Mouse (Mus musculus): ENCODE measurements around the gene Chrne. TPM values are rescaled to one million over a fixed set of nuclear protein-coding genes. Genes with fewer than 3 reads are reported as not detected.

Gene Chrne
- polyA plus RNA-seq, 1 experiment from 2014 or later = not detected

DNA sequence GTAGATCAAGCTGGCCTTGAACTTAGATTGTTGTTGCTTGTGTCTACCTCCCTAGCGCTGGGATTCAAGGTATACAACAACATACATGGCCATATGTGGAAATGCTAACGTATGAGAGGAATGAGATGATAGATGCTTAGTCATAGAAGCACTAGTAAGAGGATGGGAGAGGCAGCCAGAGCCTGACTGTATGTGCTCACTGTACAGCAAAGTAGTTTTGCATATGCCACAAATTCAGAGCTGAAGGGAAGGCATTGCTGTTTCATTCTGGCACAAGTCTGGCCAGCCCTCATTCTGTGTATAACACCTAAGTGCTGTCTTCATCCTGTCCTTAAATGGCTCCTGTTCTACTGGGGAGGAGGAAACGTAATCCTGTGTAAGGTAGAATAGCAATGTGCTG lies 32.8 kb downstream of the Chrne start:
- Histone ChIP-seq H3K4me3 (ENCODE audit: low read depth, low read length) (no peak overlapping the region), H3K4me1 (replicated peaks; ENCODE audit: control insufficient read depth, insufficient read depth, low read length) (0 out of 2 replicates have a peak, but pooled peaks cover 5% of the 10 kb centered on the region), H3K27me3 (replicated peaks; ENCODE audit: control insufficient read depth, insufficient read depth, low read length) (no peaks in the 10 kb centered on the region), H3K4me2 (no peak overlapping the region), H3K27ac (ENCODE audit: low read depth, low read length) (no peak overlapping the region), H3K9me3 (ENCODE audit: control insufficient read depth, low read length) (no peaks in the 10 kb centered on the region), H3K36me3 (ENCODE audit: control insufficient read depth, insufficient read depth, low read length) (no peaks in the 10 kb centered on the region), H3K9ac (ENCODE audit: low read depth, low read length) (no peak overlapping the region)
- ATAC-seq (replicated peaks; ENCODE audit: low FRiP score) (no peak), DNase-seq (ENCODE audit: low spot score) (no peak)
- 75% methylated on average over 3 of the region's 3 CpGs for WGBS

DNA sequence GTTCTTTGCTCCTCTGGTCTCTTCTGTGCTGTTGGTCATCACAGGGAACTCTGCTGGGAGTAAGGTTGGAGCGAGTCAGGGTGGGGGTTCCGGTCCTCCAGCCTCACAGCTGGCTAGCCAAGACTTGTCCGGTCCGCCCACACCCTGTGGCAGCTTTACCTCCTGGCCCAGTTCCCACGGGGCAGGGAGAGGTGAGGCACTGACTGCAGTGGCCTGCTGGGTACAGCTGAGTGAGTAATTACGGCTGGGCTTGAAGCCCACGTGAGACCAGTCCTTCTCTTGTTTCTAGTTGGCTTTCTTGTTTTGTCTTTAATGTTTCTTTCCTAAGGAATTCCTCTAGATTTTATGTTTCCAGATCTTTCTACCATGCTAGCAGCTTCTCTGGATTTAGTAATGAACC lies 33.6 kb downstream of the Chrne start:
- no peak overlapping the region for H3K9ac ChIP-seq (ENCODE audit: low read depth, low read length)
- H3K27ac ChIP-seq (ENCODE audit: low read depth, low read length) = no peak overlapping the region
- no peak for ATAC-seq (replicated peaks; ENCODE audit: low FRiP score)
- DNase-seq (ENCODE audit: low spot score) = no peak
- no peaks in the 10 kb centered on the region for H3K36me3 ChIP-seq (ENCODE audit: control insufficient read depth, insufficient read depth, low read length)
- H3K4me1 ChIP-seq (replicated peaks; ENCODE audit: control insufficient read depth, insufficient read depth, low read length) = peaks cover 5% of the 10 kb centered on the region; the same call in 1 of the 2 replicates
- no peaks in the 10 kb centered on the region for H3K27me3 ChIP-seq (replicated peaks; ENCODE audit: control insufficient read depth, insufficient read depth, low read length)
- 82% methylated on average over 7 of the region's 7 CpGs for WGBS
- no peaks in the 10 kb centered on the region for H3K9me3 ChIP-seq (ENCODE audit: control insufficient read depth, low read length)
- no peak overlapping the region for H3K4me3 ChIP-seq (ENCODE audit: low read depth, low read length)
- no peak overlapping the region for H3K4me2 ChIP-seq

DNA sequence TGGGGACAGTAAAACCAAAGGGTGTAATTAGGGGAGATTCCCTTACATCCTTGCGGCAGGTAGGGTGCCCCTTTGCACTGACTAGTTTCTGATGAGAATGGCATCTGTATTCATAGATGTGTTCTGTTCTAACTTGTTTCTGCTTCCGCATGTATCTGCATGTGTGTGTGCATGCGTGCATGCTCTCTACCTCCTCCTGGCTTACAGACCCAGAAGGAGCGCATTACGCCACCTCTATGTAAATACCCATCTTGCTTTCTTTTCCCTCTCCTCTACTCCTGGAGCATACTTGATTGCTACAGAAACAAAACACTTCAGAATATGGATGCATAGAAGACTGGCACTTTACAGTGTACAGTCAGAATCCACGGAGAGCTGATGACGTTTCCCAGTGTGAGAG lies 35.2 kb downstream of the Chrne start:
- H3K27ac ChIP-seq (ENCODE audit: low read depth, low read length) = no peak overlapping the region
- peaks cover 19% of the 10 kb centered on the region for H3K4me1 ChIP-seq (replicated peaks; ENCODE audit: control insufficient read depth, insufficient read depth, low read length)
- ATAC-seq (replicated peaks; ENCODE audit: low FRiP score) (no peak), DNase-seq (ENCODE audit: low spot score) (no peak)
- H3K4me3 ChIP-seq (ENCODE audit: low read depth, low read length) = no peak overlapping the region
- H3K4me2 ChIP-seq = no peak overlapping the region
- H3K9ac ChIP-seq (ENCODE audit: low read depth, low read length) = no peak overlapping the region
- 92% methylated on average over 7 of the region's 7 CpGs for WGBS
- 0 out of 2 replicates have a peak, but pooled peaks cover 2% of the 10 kb centered on the region for H3K36me3 ChIP-seq (ENCODE audit: control insufficient read depth, insufficient read depth, low read length)
- H3K9me3 ChIP-seq (ENCODE audit: control insufficient read depth, low read length) = no peaks in the 10 kb centered on the region
- H3K27me3 ChIP-seq (replicated peaks; ENCODE audit: control insufficient read depth, insufficient read depth, low read length) = no peaks in the 10 kb centered on the region

DNA sequence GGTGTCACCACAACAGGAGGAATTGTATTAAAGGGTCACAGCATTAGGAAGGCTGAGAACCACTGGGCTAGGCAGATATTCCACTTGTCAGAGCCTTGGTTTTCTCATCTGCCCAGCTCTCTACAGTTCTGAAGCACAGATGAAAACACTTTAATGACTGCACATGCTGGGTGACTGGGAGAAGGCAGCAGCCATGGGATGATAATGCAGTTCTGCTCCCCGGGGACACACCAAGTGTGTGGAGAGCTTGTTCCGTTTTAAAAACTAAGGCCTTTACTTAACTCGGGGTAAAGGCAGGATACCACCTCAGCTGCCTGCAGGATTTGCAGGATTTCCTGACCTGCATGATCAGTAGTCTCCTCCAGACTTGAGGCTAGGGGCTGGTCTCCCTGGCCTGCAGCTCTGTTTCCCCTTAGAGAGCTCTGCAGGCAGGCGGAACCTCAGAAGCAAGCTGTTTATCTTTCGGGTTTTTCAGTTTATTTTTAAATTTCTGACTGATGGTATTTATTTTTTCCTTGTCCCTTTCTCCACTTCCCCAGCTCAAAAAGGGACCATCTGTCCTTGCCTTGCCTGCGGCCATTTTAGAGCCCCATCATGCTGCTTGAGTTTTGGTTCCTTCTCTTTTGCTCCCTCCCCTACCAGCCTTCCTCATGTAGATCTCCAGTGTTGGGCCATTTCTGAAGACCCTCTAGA lies 35.8 kb downstream of the Chrne start:
- ATAC-seq (replicated peaks; ENCODE audit: low FRiP score) = no peak
- H3K36me3 ChIP-seq (ENCODE audit: control insufficient read depth, insufficient read depth, low read length) = 0 out of 2 replicates have a peak, but pooled peaks cover 2% of the 10 kb centered on the region
- 50% methylated on average over 6 of the region's 6 CpGs for WGBS
- H3K4me1 ChIP-seq (replicated peaks; ENCODE audit: control insufficient read depth, insufficient read depth, low read length) = peaks cover 19% of the 10 kb centered on the region
- no peak overlapping the region for H3K4me2 ChIP-seq
- H3K4me3 ChIP-seq (ENCODE audit: low read depth, low read length) = no peak overlapping the region
- no peak overlapping the region for H3K9ac ChIP-seq (ENCODE audit: low read depth, low read length)
- no peaks in the 10 kb centered on the region for H3K27me3 ChIP-seq (replicated peaks; ENCODE audit: control insufficient read depth, insufficient read depth, low read length)
- no peaks in the 10 kb centered on the region for H3K9me3 ChIP-seq (ENCODE audit: control insufficient read depth, low read length)
- DNase-seq (ENCODE audit: low spot score) = no peak
- H3K27ac ChIP-seq (ENCODE audit: low read depth, low read length) = peak overlapping the region; percentile 0; the same call in 1 of the 2 replicates

DNA sequence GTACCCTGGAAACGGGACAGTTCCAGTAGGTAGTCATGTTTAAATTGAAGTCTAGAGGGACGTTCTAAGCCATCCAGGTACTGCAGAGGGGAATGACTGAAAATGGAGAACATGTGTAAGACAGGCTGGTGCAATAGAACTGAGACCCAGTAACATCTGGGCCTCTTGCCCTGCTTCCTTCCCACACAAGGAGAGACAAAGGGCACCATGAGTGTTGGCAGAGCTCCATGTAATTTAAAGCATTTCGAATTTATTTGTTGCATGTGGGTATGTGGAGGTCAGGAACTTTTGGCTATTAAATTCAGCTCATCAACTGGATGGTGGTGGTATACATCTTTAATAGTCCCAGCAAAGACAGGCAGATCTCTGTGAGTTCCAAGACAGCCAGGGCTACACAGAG lies 36.8 kb downstream of the Chrne start:
- peaks cover 19% of the 10 kb centered on the region for H3K4me1 ChIP-seq (replicated peaks; ENCODE audit: control insufficient read depth, insufficient read depth, low read length)
- 71% methylated on average over 3 of the region's 3 CpGs for WGBS
- H3K4me3 ChIP-seq (ENCODE audit: low read depth, low read length) = no peak overlapping the region
- no peak overlapping the region for H3K9ac ChIP-seq (ENCODE audit: low read depth, low read length)
- H3K27ac ChIP-seq (ENCODE audit: low read depth, low read length) = no peak overlapping the region
- no peaks in the 10 kb centered on the region for H3K27me3 ChIP-seq (replicated peaks; ENCODE audit: control insufficient read depth, insufficient read depth, low read length)
- ATAC-seq (replicated peaks; ENCODE audit: low FRiP score) = no peak
- H3K36me3 ChIP-seq (ENCODE audit: control insufficient read depth, insufficient read depth, low read length) = 0 out of 2 replicates have a peak, but pooled peaks cover 2% of the 10 kb centered on the region
- H3K9me3 ChIP-seq (ENCODE audit: control insufficient read depth, low read length) = no peaks in the 10 kb centered on the region
- no peak overlapping the region for H3K4me2 ChIP-seq
- no peak for DNase-seq (ENCODE audit: low spot score)

DNA sequence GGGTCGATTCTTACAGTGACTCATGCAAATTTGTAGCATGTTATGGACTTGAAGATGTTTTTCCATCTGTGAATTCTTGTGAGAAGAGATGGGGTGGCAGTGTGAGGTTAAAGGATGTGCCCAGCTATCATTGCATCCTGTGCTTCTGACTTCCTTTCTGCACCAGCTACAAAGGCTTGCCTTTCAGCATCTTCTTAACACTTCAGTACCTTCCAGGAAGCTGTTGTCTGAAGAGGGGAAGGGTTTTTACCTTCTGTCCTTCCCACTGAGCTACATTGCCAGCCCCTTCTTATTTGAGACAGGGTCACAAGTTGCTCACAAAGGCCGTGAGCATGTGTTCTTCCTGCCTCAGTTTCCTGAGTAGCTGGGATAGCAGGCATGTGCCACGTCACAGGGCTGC lies 38.1 kb downstream of the Chrne start:
- H3K4me3 ChIP-seq (ENCODE audit: low read depth, low read length) = no peak overlapping the region
- 0 out of 2 replicates have a peak, but pooled peaks cover 2% of the 10 kb centered on the region for H3K36me3 ChIP-seq (ENCODE audit: control insufficient read depth, insufficient read depth, low read length)
- no peaks in the 10 kb centered on the region for H3K9me3 ChIP-seq (ENCODE audit: control insufficient read depth, low read length)
- H3K27me3 ChIP-seq (replicated peaks; ENCODE audit: control insufficient read depth, insufficient read depth, low read length) = no peaks in the 10 kb centered on the region
- H3K27ac ChIP-seq (ENCODE audit: low read depth, low read length) = no peak overlapping the region
- DNase-seq (ENCODE audit: low spot score) (no peak), ATAC-seq (replicated peaks; ENCODE audit: low FRiP score) (no peak)
- no peak overlapping the region for H3K9ac ChIP-seq (ENCODE audit: low read depth, low read length)
- H3K4me2 ChIP-seq = no peak overlapping the region
- peaks cover 19% of the 10 kb centered on the region for H3K4me1 ChIP-seq (replicated peaks; ENCODE audit: control insufficient read depth, insufficient read depth, low read length)
- WGBS = 76% methylated on average over 3 of the region's 3 CpGs

DNA sequence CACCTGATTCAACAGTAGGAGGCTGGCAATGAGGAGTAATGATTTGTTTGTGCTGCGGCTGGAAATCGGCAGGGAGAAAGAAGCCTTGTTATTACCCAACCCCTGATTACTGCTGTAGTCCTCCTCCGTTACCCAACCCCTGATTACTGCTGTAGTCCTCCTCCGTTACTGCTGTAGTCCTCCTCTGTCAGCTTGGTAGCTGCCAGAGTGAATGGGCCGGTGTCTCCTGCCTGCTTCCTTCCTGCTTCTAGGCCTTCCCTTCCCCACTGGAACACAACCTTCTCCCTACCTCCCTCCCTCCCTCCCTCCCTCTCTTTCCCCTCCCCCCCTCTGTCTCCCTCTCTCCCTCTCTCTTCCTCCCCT lies 38.7 kb downstream of the Chrne start:
- Histone ChIP-seq H3K9me3 (ENCODE audit: control insufficient read depth, low read length) (no peaks in the 10 kb centered on the region), H3K4me1 (replicated peaks; ENCODE audit: control insufficient read depth, insufficient read depth, low read length) (peaks cover 19% of the 10 kb centered on the region), H3K27ac (ENCODE audit: low read depth, low read length) (0 out of 2 replicates have a peak overlapping the region, but pooled peaks have one; percentile 26), H3K9ac (ENCODE audit: low read depth, low read length) (no peak overlapping the region), H3K4me2 (no peak overlapping the region), H3K4me3 (ENCODE audit: low read depth, low read length) (no peak overlapping the region), H3K27me3 (replicated peaks; ENCODE audit: control insufficient read depth, insufficient read depth, low read length) (no peaks in the 10 kb centered on the region), H3K36me3 (ENCODE audit: control insufficient read depth, insufficient read depth, low read length) (0 out of 2 replicates have a peak, but pooled peaks cover 2% of the 10 kb centered on the region)
- no peak for ATAC-seq (replicated peaks; ENCODE audit: low FRiP score)
- DNase-seq (ENCODE audit: low spot score) = no peak
- WGBS = 51% methylated on average over 5 of the region's 5 CpGs

DNA sequence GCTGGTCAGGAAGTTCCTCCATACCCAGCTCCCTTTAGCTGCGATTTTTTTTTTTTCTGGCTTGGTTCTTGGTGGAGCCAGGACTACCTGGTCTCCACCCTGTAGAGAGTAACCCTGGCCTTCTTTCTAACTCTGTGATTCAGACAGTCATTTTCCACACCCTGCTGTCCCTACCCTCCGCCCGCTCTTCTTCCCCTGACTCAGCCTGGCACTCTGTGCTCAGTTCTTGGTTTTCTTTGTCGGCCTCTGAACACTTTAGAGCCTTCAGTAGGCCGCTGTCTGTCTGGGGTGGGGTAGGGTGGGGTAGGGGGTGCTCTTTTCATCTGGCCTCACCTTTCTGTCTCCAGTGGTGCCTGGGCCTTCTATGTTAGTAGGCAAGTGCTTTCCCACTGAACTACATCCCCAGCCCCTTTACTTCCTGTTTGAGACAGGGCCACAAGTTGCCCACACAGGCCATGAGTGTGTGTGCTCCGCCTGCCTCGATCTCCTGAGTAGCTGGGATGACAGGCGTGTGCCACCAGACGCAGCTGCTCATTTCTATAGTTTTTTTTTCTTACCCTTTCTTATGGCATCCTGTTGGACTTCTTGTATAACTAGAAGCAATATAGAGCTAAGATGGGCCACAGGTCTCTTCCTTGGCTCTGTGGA lies 39.2 kb downstream of the Chrne start:
- Histone ChIP-seq H3K4me2 (no peak overlapping the region), H3K9ac (ENCODE audit: low read depth, low read length) (no peak overlapping the region), H3K9me3 (ENCODE audit: control insufficient read depth, low read length) (no peaks in the 10 kb centered on the region), H3K36me3 (ENCODE audit: control insufficient read depth, insufficient read depth, low read length) (0 out of 2 replicates have a peak, but pooled peaks cover 2% of the 10 kb centered on the region), H3K4me1 (replicated peaks; ENCODE audit: control insufficient read depth, insufficient read depth, low read length) (peaks cover 19% of the 10 kb centered on the region), H3K4me3 (ENCODE audit: low read depth, low read length) (no peak overlapping the region), H3K27me3 (replicated peaks; ENCODE audit: control insufficient read depth, insufficient read depth, low read length) (no peaks in the 10 kb centered on the region), H3K27ac (ENCODE audit: low read depth, low read length) (0 out of 2 replicates have a peak overlapping the region, but pooled peaks have one; percentile 26)
- WGBS = 75% methylated on average over 9 of the region's 9 CpGs
- ATAC-seq (replicated peaks; ENCODE audit: low FRiP score) (no peak), DNase-seq (ENCODE audit: low spot score) (no peak)

DNA sequence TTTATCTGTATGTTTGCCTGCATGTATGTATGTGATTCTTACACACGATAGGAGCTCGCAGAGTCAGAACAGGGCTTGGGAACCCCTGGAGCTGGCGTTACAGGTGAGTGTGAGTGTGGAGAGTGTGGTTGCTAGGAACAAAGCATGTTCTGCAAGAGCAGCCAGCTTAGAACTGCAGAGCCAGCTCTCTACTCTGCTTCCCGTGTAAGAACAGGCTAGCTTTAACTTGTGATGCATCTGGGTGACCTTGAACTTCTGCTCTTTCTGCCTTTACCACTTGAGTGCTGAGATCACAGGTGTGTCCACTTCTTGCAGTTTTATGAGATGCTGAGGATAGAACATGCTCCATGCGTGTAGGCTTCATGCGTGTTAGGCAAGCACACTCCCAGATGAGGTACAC lies 40.1 kb downstream of the Chrne start:
- Histone ChIP-seq H3K36me3 (ENCODE audit: control insufficient read depth, insufficient read depth, low read length) (0 out of 2 replicates have a peak, but pooled peaks cover 2% of the 10 kb centered on the region), H3K27me3 (replicated peaks; ENCODE audit: control insufficient read depth, insufficient read depth, low read length) (no peaks in the 10 kb centered on the region), H3K9me3 (ENCODE audit: control insufficient read depth, low read length) (no peaks in the 10 kb centered on the region), H3K27ac (ENCODE audit: low read depth, low read length) (no peak overlapping the region), H3K4me2 (no peak overlapping the region), H3K4me1 (replicated peaks; ENCODE audit: control insufficient read depth, insufficient read depth, low read length) (peaks cover 19% of the 10 kb centered on the region), H3K4me3 (ENCODE audit: low read depth, low read length) (no peak overlapping the region), H3K9ac (ENCODE audit: low read depth, low read length) (no peak overlapping the region)
- no peak for DNase-seq (ENCODE audit: low spot score)
- no peak for ATAC-seq (replicated peaks; ENCODE audit: low FRiP score)
- WGBS = 88% methylated on average over 6 of the region's 6 CpGs

Measured in liver, embryonic 11.5 days (tissue).